Mouse (Mus musculus): ENCODE results near the gene Parvb. TPM values are rescaled to one million over a fixed set of nuclear protein-coding genes. Genes with fewer than 3 reads are reported as not detected.
"Not testable (repeated sequence)": the region's sequence is repeated elsewhere in the genome, so short reads cannot be mapped to it uniquely, and the experiment has no call there.

Parvb gene
- polyA plus RNA-seq, 1 experiment from 2014 or later, result 5.3 TPM

GRCm38 (mm10) chr15:84276066-84276465 lies 44.2 kb downstream of the Parvb start:
- H3K4me2 ChIP-seq, result no peak overlapping the region

GRCm38 (mm10) chr15:84278091-84278490 lies 46.2 kb downstream of the Parvb start:
- no peak for ATAC-seq (ENCODE audit: insufficient read depth)
- H3K9me3 ChIP-seq (replicated peaks), result no peaks in the 10 kb centered on the region
- no peaks in the 10 kb centered on the region for H3K27me3 ChIP-seq
- 80% methylated on average over 7 of the region's 7 CpGs for WGBS (ENCODE audit: insufficient replicate concordance)
- H3K4me1 ChIP-seq (replicated peaks), result no peaks in the 10 kb centered on the region
- H3K4me2 ChIP-seq, result no peak overlapping the region
- H3K9ac ChIP-seq, result no peak overlapping the region
- peaks cover 12% of the 10 kb centered on the region; the same call in 1 of the 2 replicates for H3K36me3 ChIP-seq (replicated peaks)
- no peak overlapping the region for H3K27ac ChIP-seq (replicated peaks)
- H3K4me3 ChIP-seq (replicated peaks), result no peak overlapping the region

More at GRCm38 (mm10) chr15:84276066-84276465, 44.2 kb downstream of the Parvb start:
- no peak overlapping the region for H3K9ac ChIP-seq
- peaks cover 12% of the 10 kb centered on the region; the same call in 1 of the 2 replicates for H3K36me3 ChIP-seq (replicated peaks)
- 64% methylated on average over 4 of the region's 4 CpGs for WGBS (ENCODE audit: insufficient replicate concordance)
- H3K4me1 ChIP-seq (replicated peaks), result no peaks in the 10 kb centered on the region
- no peak overlapping the region for H3K27ac ChIP-seq (replicated peaks)
- H3K27me3 ChIP-seq, result no peaks in the 10 kb centered on the region
- no peak overlapping the region for H3K4me3 ChIP-seq (replicated peaks)
- no peak for ATAC-seq (ENCODE audit: insufficient read depth)
- H3K9me3 ChIP-seq (replicated peaks), result no peaks in the 10 kb centered on the region

GRCm38 (mm10) chr15:84278656-84279055 lies 46.8 kb downstream of the Parvb start:
- Histone ChIP-seq H3K27ac (replicated peaks) (no peak overlapping the region), H3K9ac (no peak overlapping the region), H3K27me3 (no peaks in the 10 kb centered on the region), H3K4me1 (replicated peaks) (no peaks in the 10 kb centered on the region), H3K36me3 (replicated peaks) (peaks cover 10% of the 10 kb centered on the region; the same call in 1 of the 2 replicates), H3K4me2 (no peak overlapping the region), H3K4me3 (replicated peaks) (no peak overlapping the region), H3K9me3 (replicated peaks) (no peaks in the 10 kb centered on the region)
- no peak for ATAC-seq (ENCODE audit: insufficient read depth)
- 78% methylated on average over 7 of the region's 7 CpGs for WGBS (ENCODE audit: insufficient replicate concordance)

- no peak overlapping the region for H3K4me3 ChIP-seq (replicated peaks)
- no peak overlapping the region for H3K9ac ChIP-seq
- H3K4me2 ChIP-seq, result no peak overlapping the region
- WGBS (ENCODE audit: insufficient replicate concordance), result 48% methylated on average over 8 of the region's 8 CpGs
- ATAC-seq (ENCODE audit: insufficient read depth), result no peak
- no peaks in the 10 kb centered on the region for H3K36me3 ChIP-seq (replicated peaks)
- H3K9me3 ChIP-seq (replicated peaks), result no peaks in the 10 kb centered on the region
- no peak overlapping the region for H3K27ac ChIP-seq (replicated peaks)
- no peaks in the 10 kb centered on the region for H3K27me3 ChIP-seq
- no peaks in the 10 kb centered on the region for H3K4me1 ChIP-seq (replicated peaks)
Observed at GRCm38 (mm10) chr15:84280309-84280708, 48.5 kb downstream of the Parvb start.

- H3K4me2 ChIP-seq, result no peak overlapping the region
- H3K4me3 ChIP-seq (replicated peaks), result no peak overlapping the region
- no peak for ATAC-seq (ENCODE audit: insufficient read depth)
- H3K27ac ChIP-seq (replicated peaks), result no peak overlapping the region
- H3K9ac ChIP-seq, result no peak overlapping the region
- H3K36me3 ChIP-seq (replicated peaks), result no peaks in the 10 kb centered on the region
- WGBS (ENCODE audit: insufficient replicate concordance), result 66% methylated on average over 11 of the region's 11 CpGs
- no peaks in the 10 kb centered on the region for H3K27me3 ChIP-seq
- no peaks in the 10 kb centered on the region for H3K4me1 ChIP-seq (replicated peaks)
- no peaks in the 10 kb centered on the region for H3K9me3 ChIP-seq (replicated peaks)
Observed at GRCm38 (mm10) chr15:84280712-84281347, 49.0 kb downstream of the Parvb start.

GRCm38 (mm10) chr15:84282206-84283085 lies 50.6 kb downstream of the Parvb start:
- no peak overlapping the region for H3K4me3 ChIP-seq (replicated peaks)
- no peak for ATAC-seq (ENCODE audit: insufficient read depth)
- H3K4me2 ChIP-seq, result no peak overlapping the region
- H3K27ac ChIP-seq (replicated peaks), result no peak overlapping the region
- no peaks in the 10 kb centered on the region for H3K9me3 ChIP-seq (replicated peaks)
- no peaks in the 10 kb centered on the region for H3K27me3 ChIP-seq
- 65% methylated on average over 20 of the region's 20 CpGs for WGBS (ENCODE audit: insufficient replicate concordance)
- H3K36me3 ChIP-seq (replicated peaks), result no peaks in the 10 kb centered on the region
- no peak overlapping the region for H3K9ac ChIP-seq
- H3K4me1 ChIP-seq (replicated peaks), result no peaks in the 10 kb centered on the region

- no peak overlapping the region for H3K27ac ChIP-seq (replicated peaks)
- H3K36me3 ChIP-seq (replicated peaks), result no peaks in the 10 kb centered on the region
- no peak for ATAC-seq (ENCODE audit: insufficient read depth)
- H3K4me2 ChIP-seq, result no peak overlapping the region
- 50% methylated on average over 5 of the region's 5 CpGs for WGBS (ENCODE audit: insufficient replicate concordance)
- H3K9ac ChIP-seq, result no peak overlapping the region
- H3K9me3 ChIP-seq (replicated peaks), result no peaks in the 10 kb centered on the region
- H3K4me1 ChIP-seq (replicated peaks), result no peaks in the 10 kb centered on the region
- H3K27me3 ChIP-seq, result no peaks in the 10 kb centered on the region
- no peak overlapping the region for H3K4me3 ChIP-seq (replicated peaks)
Observed at GRCm38 (mm10) chr15:84284059-84284458, 52.2 kb downstream of the Parvb start.

- H3K9me3 ChIP-seq (replicated peaks), result no peaks in the 10 kb centered on the region
- ATAC-seq (ENCODE audit: insufficient read depth), result no peak
- H3K27ac ChIP-seq (replicated peaks), result no peak overlapping the region
- H3K9ac ChIP-seq, result no peak overlapping the region
- H3K4me3 ChIP-seq (replicated peaks), result no peak overlapping the region
- H3K4me1 ChIP-seq (replicated peaks), result no peaks in the 10 kb centered on the region
- no peak overlapping the region for H3K4me2 ChIP-seq
- H3K27me3 ChIP-seq, result no peaks in the 10 kb centered on the region
- no peaks in the 10 kb centered on the region for H3K36me3 ChIP-seq (replicated peaks)
- WGBS (ENCODE audit: insufficient replicate concordance), result 74% methylated on average over 7 of the region's 7 CpGs
Observed at GRCm38 (mm10) chr15:84285453-84285852, 53.6 kb downstream of the Parvb start.

GRCm38 (mm10) chr15:84288953-84289352 lies 57.1 kb downstream of the Parvb start:
- not testable (repeated sequence) for H3K4me1 ChIP-seq (replicated peaks); H3K27me3 ChIP-seq; H3K36me3 ChIP-seq (replicated peaks); H3K27ac ChIP-seq (replicated peaks); H3K9me3 ChIP-seq (replicated peaks); ATAC-seq (ENCODE audit: insufficient read depth); H3K4me2 ChIP-seq; H3K9ac ChIP-seq; H3K4me3 ChIP-seq (replicated peaks)
- WGBS (ENCODE audit: insufficient replicate concordance), result 79% methylated on average over 1 of the region's 1 CpGs

GRCm38 (mm10) chr15:84291097-84291496 lies 59.3 kb downstream of the Parvb start:
- no peak for ATAC-seq (ENCODE audit: insufficient read depth)
- Histone ChIP-seq H3K36me3 (replicated peaks) (no peaks in the 10 kb centered on the region), H3K9me3 (replicated peaks) (no peaks in the 10 kb centered on the region), H3K27ac (replicated peaks) (no peak overlapping the region), H3K4me3 (replicated peaks) (no peak overlapping the region), H3K4me1 (replicated peaks) (no peaks in the 10 kb centered on the region; the same call in 1 of the 2 replicates), H3K4me2 (no peak overlapping the region), H3K27me3 (no peaks in the 10 kb centered on the region), H3K9ac (no peak overlapping the region)
- WGBS (ENCODE audit: insufficient replicate concordance), result 69% methylated on average over 5 of the region's 5 CpGs

- WGBS (ENCODE audit: insufficient replicate concordance), result 47% methylated on average over 12 of the region's 12 CpGs
- Histone ChIP-seq H3K9me3 (replicated peaks) (no peaks in the 10 kb centered on the region), H3K27me3 (no peaks in the 10 kb centered on the region), H3K36me3 (replicated peaks) (no peaks in the 10 kb centered on the region), H3K4me2 (no peak overlapping the region), H3K4me3 (replicated peaks) (no peak overlapping the region), H3K27ac (replicated peaks) (no peak overlapping the region), H3K4me1 (replicated peaks) (no peaks in the 10 kb centered on the region; the same call in 1 of the 2 replicates), H3K9ac (no peak overlapping the region)
- ATAC-seq (ENCODE audit: insufficient read depth), result no peak
Observed at GRCm38 (mm10) chr15:84293590-84293989, 61.7 kb downstream of the Parvb start.

All from liver, embryonic 15.5 days (tissue).